Mouse (Mus musculus) limb, embryonic 15.5 days (tissue): ENCODE measurements around the gene Omp. TPM values are rescaled to one million over a fixed set of nuclear protein-coding genes. Genes with fewer than 3 reads are reported as not detected.

Experiments used
- ATAC-seq: fragments of 200-750 bp; cut with Nextera tagmentation; 2 replicates; pipeline ENCODE4 v1.8.0; 2017; ENCODE audit warnings: low read depth, moderate TSS enrichment; ENCODE audit not compliant: insufficient number of reproducible peaks, low FRiP score, low TSS enrichment
- H3K27ac ChIP-seq: fragments of 300-500 bp; sonication (generic); 2 replicates; pipeline ENCODE4 v1.5.1; 2015; ENCODE audit warnings: moderate library complexity, mild to moderate bottlenecking, inconsistent platforms
- H3K27me3 ChIP-seq: fragments of 300-500 bp; sonication (generic); 2 replicates; pipeline ENCODE4 v1.6.1; 2015; ENCODE audit warnings: inconsistent platforms
- H3K36me3 ChIP-seq: fragments of 300-500 bp; sonication (generic); 2 replicates; pipeline ENCODE4 v1.6.1; 2015; ENCODE audit warnings: inconsistent platforms
- H3K4me1 ChIP-seq: fragments of 300-500 bp; sonication (generic); 2 replicates; pipeline ENCODE4 v1.6.1; 2015; ENCODE audit warnings: inconsistent platforms
- H3K4me2 ChIP-seq: fragments of 300-500 bp; sonication (generic); 2 replicates; pipeline ENCODE4 v1.6.1; 2015; ENCODE audit warnings: mild to moderate bottlenecking, inconsistent platforms
- H3K4me3 ChIP-seq: fragments of 300-500 bp; sonication (generic); 2 replicates; pipeline ENCODE4 v1.5.1; 2015; ENCODE audit warnings: mild to moderate bottlenecking, inconsistent platforms
- H3K9ac ChIP-seq: fragments of 300-500 bp; sonication (generic); 2 replicates; pipeline ENCODE4 v1.6.1; 2015; ENCODE audit warnings: inconsistent platforms
- H3K9me3 ChIP-seq: fragments of 300-500 bp; sonication (generic); 2 replicates; pipeline ENCODE4 v1.6.1; 2016; ENCODE audit warnings: inconsistent platforms
- WGBS: fragments of 180-500 bp; shearing (Covaris S2); methylation state at CpG from one replicate; pipeline ENCODE4 v1.1.7; 2015; 5-methylcytosine and 5-hydroxymethylcytosine counted together
- polyA plus RNA-seq: library from polyadenylated mRNA; unstranded; fragments of >200 nt; fragmentation: Nextera tagmentation; extraction: Ambion mirVana; gene quantifications from 2 replicates; pipeline ENCODE4 v1.2.1, GENCODE M21; 2015

Gene Omp
- polyA plus RNA-seq, 1 experiment from 2014 or later = 0.18 TPM

DNA sequence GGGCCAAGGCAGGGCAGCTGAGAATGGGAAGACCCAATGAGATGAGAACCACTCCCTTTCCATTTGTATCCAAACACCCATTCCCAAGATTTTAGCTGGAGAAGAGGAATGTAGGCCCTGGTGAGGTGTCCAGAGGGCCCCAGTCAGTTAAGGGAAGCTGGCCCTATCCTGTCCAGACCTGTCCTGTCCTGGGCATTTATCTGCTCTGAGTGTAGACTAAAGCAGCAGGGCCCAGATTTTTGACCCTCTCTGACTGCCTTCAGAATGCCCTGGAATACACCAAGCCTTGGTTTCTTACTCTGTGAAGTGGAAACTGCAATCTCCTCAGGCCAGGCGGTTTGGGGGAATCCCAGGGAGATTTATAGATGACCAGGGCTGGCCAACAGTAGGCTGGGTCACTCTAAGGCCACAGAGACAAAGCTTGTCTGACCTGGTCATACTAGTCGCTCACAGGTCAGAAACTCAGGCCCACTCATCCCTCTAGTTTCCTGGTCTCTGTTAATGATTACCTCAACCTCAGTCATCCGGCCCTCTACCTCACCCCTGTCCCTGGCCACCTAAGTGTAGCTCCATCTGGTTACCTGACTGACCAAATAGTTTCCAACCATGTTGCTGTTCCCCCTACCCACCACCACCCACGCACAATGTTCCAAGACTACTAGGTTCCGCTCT is 33.4 kb upstream of the Omp start:
- H3K27me3 ChIP-seq = no peaks in the 10 kb centered on the region
- no peak overlapping the region for H3K27ac ChIP-seq
- H3K9ac ChIP-seq = no peak overlapping the region
- peak overlapping the region; percentile 78 for H3K4me3 ChIP-seq
- H3K36me3 ChIP-seq = no peaks in the 10 kb centered on the region
- WGBS = 85% methylated on average over 5 of the region's 5 CpGs
- H3K4me1 ChIP-seq = peaks cover 15% of the 10 kb centered on the region
- no peaks in the 10 kb centered on the region for H3K9me3 ChIP-seq
- H3K4me2 ChIP-seq = peak overlapping the region; percentile 79
- ATAC-seq = peak; percentile 20; the same call in 1 of the 2 replicates

DNA sequence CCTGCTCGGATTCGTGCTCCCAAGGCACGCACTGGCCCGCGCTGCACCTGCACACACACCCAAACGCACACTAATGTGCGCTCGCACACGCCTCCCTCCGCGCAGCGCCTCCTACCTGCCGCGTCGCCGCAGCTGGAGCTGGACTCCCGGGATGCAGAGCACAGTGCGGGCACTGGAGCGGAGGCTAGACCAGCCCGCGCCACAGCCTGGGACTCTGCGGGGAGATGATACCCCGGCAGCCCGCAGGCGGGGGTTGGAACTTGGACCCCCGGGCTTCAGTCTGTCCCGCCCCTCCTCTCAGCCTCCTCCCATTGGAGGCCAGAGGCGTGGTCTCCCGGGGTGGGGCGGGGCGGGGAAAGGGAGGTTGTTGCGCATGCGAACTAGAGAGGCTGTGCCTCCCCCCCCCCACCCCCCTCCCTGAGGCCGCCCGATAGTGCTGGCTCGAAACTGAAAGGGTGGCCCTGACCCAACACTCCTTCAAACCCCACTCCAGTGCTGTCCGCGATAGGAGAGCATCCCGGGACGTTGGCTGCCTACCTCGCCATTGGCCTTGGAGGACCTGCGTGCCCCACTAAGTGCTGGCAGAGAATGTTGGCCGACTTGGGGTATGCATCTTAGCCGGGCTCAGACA is 32.7 kb upstream of the Omp start, which contains the start of gene Capn5:
Gene Capn5 (minus strand): TSS at position 346 of the 631 bp plus-strand sequence.
- peak within 1 kb of the TSS; percentile 50 for H3K9ac ChIP-seq
- peak; percentile 84 for ATAC-seq

GRCm38 (mm10) chr7:98177566-98177928 is 32.2 kb upstream of the Omp start:
- peak overlapping the region; percentile 50 for H3K9ac ChIP-seq
- no peaks in the 10 kb centered on the region for H3K9me3 ChIP-seq
- no peaks in the 10 kb centered on the region for H3K36me3 ChIP-seq
- no peaks in the 10 kb centered on the region for H3K27me3 ChIP-seq
- H3K27ac ChIP-seq = no peak overlapping the region
- peaks cover 17% of the 10 kb centered on the region for H3K4me1 ChIP-seq
- WGBS = 9% methylated on average over 9 of the region's 9 CpGs
- H3K4me2 ChIP-seq = peak overlapping the region; percentile 79
- ATAC-seq = peak; percentile 26; the same call in 1 of the 2 replicates
- H3K4me3 ChIP-seq = peak overlapping the region; percentile 78

More for the DNA sequence above, 32.7 kb upstream of the Omp start, which contains the start of gene Capn5:
- peaks cover 15% of the 10 kb centered on the region for H3K4me1 ChIP-seq
- peak within 1 kb of the TSS; percentile 79 for H3K4me2 ChIP-seq
- 2% methylated on average over 36 of the region's 44 CpGs for WGBS
- H3K9me3 ChIP-seq = no peaks in the 10 kb centered on the region
- no peaks in the 10 kb centered on the region for H3K27me3 ChIP-seq
- H3K36me3 ChIP-seq = no peaks in the 10 kb centered on the region
- peak within 1 kb of the TSS; percentile 78 for H3K4me3 ChIP-seq
- H3K27ac ChIP-seq = peak within 1 kb of the TSS; percentile 9; the same call in 1 of the 2 replicates

- H3K9ac ChIP-seq = no peak overlapping the region
- H3K4me2 ChIP-seq = peak overlapping the region; percentile 79
- H3K27ac ChIP-seq = peak overlapping the region; percentile 9; the same call in 1 of the 2 replicates
- no peaks in the 10 kb centered on the region for H3K9me3 ChIP-seq
- peaks cover 20% of the 10 kb centered on the region for H3K4me1 ChIP-seq
- 46% methylated on average over 2 of the region's 2 CpGs for WGBS
- H3K27me3 ChIP-seq = no peaks in the 10 kb centered on the region
- ATAC-seq = no peak
- H3K36me3 ChIP-seq = no peaks in the 10 kb centered on the region
- H3K4me3 ChIP-seq = peak overlapping the region; percentile 78
These were observed 31.8 kb upstream of the Omp start for GRCm38 (mm10) chr7:98177071-98177485.

GRCm38 (mm10) chr7:98176322-98177070 is 31.2 kb upstream of the Omp start:
- ATAC-seq = no peak
- Histone ChIP-seq H3K9ac (no peak overlapping the region), H3K4me1 (peaks cover 25% of the 10 kb centered on the region), H3K27ac (no peak overlapping the region), H3K36me3 (no peaks in the 10 kb centered on the region), H3K9me3 (no peaks in the 10 kb centered on the region), H3K4me3 (no peak overlapping the region), H3K27me3 (no peaks in the 10 kb centered on the region), H3K4me2 (0 out of 2 replicates have a peak overlapping the region, but pooled peaks have one; percentile 79)
- 67% methylated on average over 8 of the region's 8 CpGs for WGBS

- H3K36me3 ChIP-seq = no peaks in the 10 kb centered on the region
- H3K4me3 ChIP-seq = no peak overlapping the region
- no peak overlapping the region for H3K4me2 ChIP-seq
- H3K27ac ChIP-seq = no peak overlapping the region
- H3K9ac ChIP-seq = no peak overlapping the region
- 77% methylated on average over 4 of the region's 4 CpGs for WGBS
- ATAC-seq = no peak
- no peaks in the 10 kb centered on the region for H3K9me3 ChIP-seq
- H3K4me1 ChIP-seq = peaks cover 36% of the 10 kb centered on the region
- H3K27me3 ChIP-seq = no peaks in the 10 kb centered on the region
These were observed 29.8 kb upstream of the Omp start for GRCm38 (mm10) chr7:98174883-98175755.

- Histone ChIP-seq H3K4me1 (peaks cover 36% of the 10 kb centered on the region), H3K27me3 (no peaks in the 10 kb centered on the region)
- 59% methylated on average over 4 of the region's 4 CpGs for WGBS
These were observed 28.1 kb upstream of the Omp start for GRCm38 (mm10) chr7:98173408-98173807.

GRCm38 (mm10) chr7:98172661-98173060 is 27.4 kb upstream of the Omp start:
- WGBS = 71% methylated on average over 8 of the region's 8 CpGs
- 0 out of 2 replicates have a peak overlapping the region, but pooled peaks have one; percentile 38 for H3K27ac ChIP-seq

More at GRCm38 (mm10) chr7:98173408-98173807, 28.1 kb upstream of the Omp start:
- no peak for ATAC-seq
- H3K27ac ChIP-seq = no peak overlapping the region
- H3K4me2 ChIP-seq = no peak overlapping the region
- H3K9me3 ChIP-seq = no peaks in the 10 kb centered on the region
- no peak overlapping the region for H3K4me3 ChIP-seq
- no peak overlapping the region for H3K9ac ChIP-seq
- no peaks in the 10 kb centered on the region for H3K36me3 ChIP-seq

GRCm38 (mm10) chr7:98171141-98172073 is 26.1 kb upstream of the Omp start:
- Histone ChIP-seq H3K27ac (peak overlapping the region; percentile 61), H3K36me3 (no peaks in the 10 kb centered on the region), H3K4me2 (no peak overlapping the region), H3K4me3 (no peak overlapping the region), H3K4me1 (peaks cover 21% of the 10 kb centered on the region), H3K9ac (no peak overlapping the region), H3K9me3 (no peaks in the 10 kb centered on the region), H3K27me3 (no peaks in the 10 kb centered on the region)
- WGBS = 46% methylated on average over 5 of the region's 6 CpGs
- ATAC-seq = 0 out of 2 replicates have a peak, but pooled peaks have one; percentile 35

More at GRCm38 (mm10) chr7:98172661-98173060, 27.4 kb upstream of the Omp start:
- no peak for ATAC-seq
- no peak overlapping the region for H3K4me2 ChIP-seq
- H3K9ac ChIP-seq = no peak overlapping the region
- H3K4me1 ChIP-seq = peaks cover 31% of the 10 kb centered on the region
- no peaks in the 10 kb centered on the region for H3K27me3 ChIP-seq
- no peaks in the 10 kb centered on the region for H3K36me3 ChIP-seq
- H3K9me3 ChIP-seq = no peaks in the 10 kb centered on the region
- no peak overlapping the region for H3K4me3 ChIP-seq

GRCm38 (mm10) chr7:98164999-98165528 is 19.8 kb upstream of the Omp start:
- ATAC-seq = peak; percentile 45; the same call in 1 of the 2 replicates
- H3K4me3 ChIP-seq = no peak overlapping the region
- H3K4me2 ChIP-seq = no peak overlapping the region
- H3K27me3 ChIP-seq = no peaks in the 10 kb centered on the region
- H3K9ac ChIP-seq = no peak overlapping the region
- peaks cover 35% of the 10 kb centered on the region for H3K4me1 ChIP-seq
- H3K36me3 ChIP-seq = no peaks in the 10 kb centered on the region
- 41% methylated on average over 10 of the region's 10 CpGs for WGBS
- H3K27ac ChIP-seq = peak overlapping the region; percentile 65
- H3K9me3 ChIP-seq = no peaks in the 10 kb centered on the region
